Mouse (Mus musculus) brain, adult 2 months (tissue): ENCODE measurements at regions not wholly inside any gene's neighbourhood (a gene's known extent, or its start where the extent isn't known, plus 50 kb on each side); places are given as distances from the start of the nearest gene placed in this dataset.
"Not testable (repeated sequence)": the region's sequence is repeated elsewhere in the genome, so short reads cannot be mapped to it uniquely, and the experiment has no call there.

Experiments
- DNase-seq: peaks from one replicate; pipeline ENCODE4 v3.0.0; 2011; ENCODE audit warnings: low read depth, low spot score

DNA sequence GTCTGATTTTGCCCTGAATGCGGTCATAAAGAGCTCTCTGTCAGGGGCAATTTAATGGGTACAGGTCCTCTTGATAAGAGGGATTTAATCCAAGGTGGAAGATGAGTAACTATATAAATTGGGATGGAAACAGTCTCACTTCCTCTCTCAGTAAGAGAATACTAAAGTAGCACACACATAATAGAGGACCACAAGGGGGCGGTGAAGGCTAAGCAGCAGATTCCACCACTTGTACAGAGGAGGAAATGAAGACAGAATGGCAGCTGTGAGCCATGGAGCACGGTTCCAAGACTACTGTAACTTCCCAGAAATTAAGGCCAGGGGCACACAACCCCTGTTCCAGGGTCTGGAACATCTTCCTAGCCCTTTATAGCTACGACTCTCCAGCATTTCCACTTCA lies 262.6 kb upstream of the Ywhaq start:
- not testable (repeated sequence) for DNase-seq

- not testable (repeated sequence) for DNase-seq
Observed at GRCm38 (mm10) chr12:21649381-21649780, 231.9 kb upstream of the Ywhaq start.

DNA sequence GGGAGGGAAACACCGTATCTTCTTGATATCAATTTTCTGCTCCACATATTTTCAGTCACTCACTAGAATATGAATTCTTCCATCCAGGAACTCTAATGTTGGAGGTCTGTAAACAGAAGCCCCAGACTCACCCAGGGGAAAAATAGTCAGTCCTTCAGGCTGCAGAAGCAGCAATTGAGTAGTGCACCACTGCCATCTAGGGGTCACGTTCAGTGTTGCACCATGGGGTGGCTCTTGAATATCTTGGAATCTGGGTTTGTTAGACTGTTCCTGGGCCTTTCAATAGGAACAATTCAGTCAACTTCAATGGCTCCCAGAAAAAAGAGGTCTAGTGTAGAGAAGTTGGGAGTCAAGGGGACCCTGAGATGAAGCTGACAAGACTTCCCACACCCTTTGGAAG lies 196.3 kb upstream of the Ywhaq start:
- DNase-seq = peak; percentile 70

DNA sequence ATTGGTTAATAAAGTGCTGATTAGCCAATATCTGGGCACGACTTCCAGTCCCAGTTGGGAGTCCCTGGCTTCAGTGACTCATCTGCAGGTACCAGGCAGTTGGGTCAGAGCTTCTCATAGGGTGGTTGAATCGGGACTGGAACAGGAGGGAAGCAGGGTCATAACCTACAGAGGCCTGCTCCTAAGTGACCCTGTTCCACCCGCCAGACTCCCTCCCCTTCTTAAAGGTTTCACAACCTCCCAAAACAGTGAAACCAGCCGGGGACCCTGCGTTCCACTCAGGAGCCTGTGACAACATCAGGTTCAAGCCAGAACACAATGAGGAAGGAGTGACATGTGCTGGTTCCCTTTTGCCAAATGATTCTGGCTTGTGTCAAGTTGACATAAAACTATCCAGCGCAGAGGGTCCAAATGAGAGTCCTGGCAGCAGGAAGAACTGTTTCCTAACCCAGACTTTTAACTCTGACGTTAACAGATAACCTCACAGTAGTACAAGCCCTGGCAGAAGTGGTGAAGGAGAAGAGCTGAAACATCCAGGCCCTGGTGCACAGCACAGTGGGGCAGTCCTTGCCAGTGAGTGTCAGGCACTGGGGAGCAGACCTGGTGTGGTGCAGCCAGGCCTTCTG lies 151.1 kb upstream of the Ywhaq start:
- DNase-seq = no peak

GRCm38 (mm10) chr12:21543962-21544361 lies 126.5 kb upstream of the Ywhaq start:
- not testable (repeated sequence) for DNase-seq

DNA sequence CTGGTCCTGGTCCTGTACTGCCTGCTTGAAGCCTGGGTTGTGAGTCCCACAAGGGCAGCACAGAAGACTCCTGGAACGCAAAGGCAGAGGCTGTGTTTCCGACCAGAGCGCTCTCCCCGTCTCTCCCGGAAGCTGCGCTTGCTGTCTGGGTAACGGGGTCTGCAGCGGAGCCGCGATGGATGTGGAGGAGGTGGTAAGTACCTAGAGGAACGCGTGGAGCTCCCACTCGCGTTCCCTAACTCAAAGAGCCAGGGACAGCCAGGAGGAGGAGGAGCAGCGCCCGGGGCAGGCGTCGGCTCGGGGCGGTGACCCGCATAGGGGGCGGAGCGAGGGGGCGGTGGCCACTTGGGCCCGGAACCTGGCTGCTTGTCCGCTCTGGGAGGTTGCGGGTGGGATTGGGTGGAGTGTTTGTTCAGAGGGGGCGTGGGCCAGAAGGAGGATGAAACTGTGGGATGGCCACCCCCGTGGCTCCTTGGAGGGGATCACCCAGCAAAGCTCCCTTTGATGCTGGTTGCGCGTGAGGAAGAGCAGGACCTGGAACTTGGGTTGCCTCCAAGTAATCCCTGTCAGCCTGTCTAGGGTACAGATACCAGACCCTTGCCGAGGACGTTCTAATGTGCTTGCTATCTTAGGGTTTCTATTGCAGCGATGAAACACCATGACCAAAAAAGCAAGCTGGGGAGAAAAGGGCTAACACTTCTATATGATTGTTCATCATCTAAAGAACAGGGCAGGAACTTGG lies 125.9 kb upstream of the Ywhaq start:
- peak; percentile 76 for DNase-seq

GRCm38 (mm10) chr12:21531766-21532165 lies 114.3 kb upstream of the Ywhaq start:
- no peak for DNase-seq

DNA sequence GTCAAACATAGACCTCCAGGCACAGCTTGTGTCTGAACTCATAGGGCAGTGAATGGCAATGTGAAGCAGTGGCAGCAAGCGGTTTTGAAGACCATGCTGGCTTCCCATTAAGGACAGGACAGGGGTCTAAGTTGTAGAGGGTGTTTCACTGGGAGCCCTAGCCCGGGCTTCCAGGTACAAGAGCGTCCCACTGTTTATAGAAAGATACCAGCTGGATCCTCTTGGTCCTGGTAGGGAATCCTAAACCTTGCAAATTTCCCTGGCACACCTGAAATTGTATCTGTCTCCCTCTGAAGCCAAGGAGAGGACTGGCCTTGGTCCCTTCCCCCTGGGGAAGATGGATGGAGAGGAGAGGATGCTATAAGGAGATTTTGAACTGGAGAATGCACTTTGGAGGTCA lies 111.9 kb upstream of the Ywhaq start:
- not testable (repeated sequence) for DNase-seq

DNA sequence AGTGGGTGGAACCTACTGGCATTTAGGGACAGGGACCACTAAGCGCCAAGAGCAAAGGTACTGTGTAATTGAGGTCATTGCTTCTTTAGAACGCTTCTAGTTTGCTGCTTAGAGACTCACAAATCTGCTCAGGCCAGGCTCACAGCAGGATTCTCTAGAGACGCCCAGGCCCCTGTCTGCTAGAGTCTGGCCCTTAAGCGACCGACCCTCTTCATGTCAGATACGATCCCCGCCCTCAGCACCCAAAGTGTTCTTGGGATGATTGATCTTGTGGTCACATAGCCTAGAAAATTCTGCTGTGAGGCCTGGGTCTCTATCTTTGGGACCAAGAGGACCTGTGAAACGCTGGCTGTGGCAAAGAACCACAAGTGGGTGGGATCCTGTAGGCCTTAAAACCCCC lies 109.9 kb upstream of the Ywhaq start:
- DNase-seq = not testable (repeated sequence)

- DNase-seq = not testable (repeated sequence)
Observed at GRCm38 (mm10) chr12:21526906-21527305, 109.5 kb upstream of the Ywhaq start.

GRCm38 (mm10) chr12:21525567-21525966 lies 108.1 kb upstream of the Ywhaq start:
- DNase-seq = not testable (repeated sequence)

- no peak for DNase-seq
Observed at GRCm38 (mm10) chr12:21522621-21523020, 105.2 kb upstream of the Ywhaq start.

DNA sequence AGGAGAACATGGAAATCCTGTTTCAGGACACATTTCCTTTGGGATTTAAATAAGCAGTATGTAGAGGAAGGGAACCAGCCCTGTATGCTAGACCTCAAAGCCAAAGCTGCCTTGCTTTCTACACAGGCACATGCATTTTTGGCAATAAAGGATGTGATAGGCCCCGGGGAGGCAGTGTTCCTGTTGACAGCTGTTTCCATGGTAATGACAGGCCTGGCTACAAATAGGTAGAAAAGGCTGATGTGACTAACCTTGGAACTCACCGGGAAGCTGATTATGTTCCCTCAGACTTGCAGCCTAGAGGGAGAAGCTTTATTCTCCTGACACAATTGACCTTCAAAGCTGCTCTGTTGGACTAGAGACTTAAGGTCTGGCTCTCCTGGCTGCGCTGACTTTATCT lies 101.6 kb upstream of the Ywhaq start:
- peak; percentile 58 for DNase-seq

DNA sequence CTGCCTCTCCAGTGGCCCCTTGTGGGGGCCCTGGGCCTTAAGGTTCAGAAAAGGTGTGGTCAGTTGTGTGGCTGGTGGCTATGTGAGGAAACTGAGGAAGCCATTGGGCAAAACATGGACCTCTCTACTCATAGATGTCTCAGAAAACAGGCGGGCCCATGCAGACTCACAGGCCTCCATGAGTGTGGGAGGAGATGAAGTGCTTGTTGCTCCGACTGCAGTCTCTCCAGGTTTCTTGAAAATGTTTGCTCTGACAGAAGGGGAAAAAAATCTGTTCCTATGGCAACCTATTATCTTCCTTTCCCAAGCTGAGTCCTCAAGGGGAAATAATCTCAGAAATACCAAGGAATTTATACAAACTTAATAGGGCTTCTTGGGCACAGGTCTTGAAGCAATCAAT lies 95.3 kb upstream of the Ywhaq start:
- peak; percentile 83 for DNase-seq

DNA sequence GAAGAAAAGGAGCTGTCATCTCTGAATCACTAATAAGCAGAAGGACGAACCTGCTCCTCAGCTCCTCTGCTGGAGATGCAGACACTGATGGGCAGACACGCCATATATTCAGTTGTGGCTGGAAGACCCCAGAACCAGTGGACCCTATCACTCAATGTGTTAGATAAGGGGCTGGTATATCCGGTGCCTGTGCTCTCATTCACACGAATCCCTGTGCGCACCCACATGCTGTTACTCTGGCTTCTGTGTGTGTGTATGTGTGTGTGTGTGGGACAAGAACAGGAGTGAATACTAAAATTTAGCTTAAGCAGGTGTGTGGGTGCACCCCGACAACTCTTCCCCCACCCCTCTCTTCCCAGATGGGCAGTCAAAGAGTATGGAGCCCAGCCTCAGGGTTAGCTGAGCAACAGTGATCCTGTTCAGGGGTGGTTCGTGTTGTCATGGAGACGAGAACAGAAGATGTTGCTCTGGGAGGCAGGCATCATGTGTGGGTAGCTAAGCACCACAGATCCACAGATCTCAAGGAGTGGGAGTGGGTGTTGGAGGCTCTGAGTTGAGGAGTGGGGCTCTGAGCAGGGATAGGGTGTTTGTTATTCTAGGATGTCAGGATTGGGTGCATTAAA lies 93.7 kb upstream of the Ywhaq start:
- DNase-seq = peak; percentile 90

- no peak for DNase-seq
Observed at GRCm38 (mm10) chr12:21507080-21507479, 89.6 kb upstream of the Ywhaq start.

- peak; percentile 76 for DNase-seq
Observed at GRCm38 (mm10) chr12:21505731-21506368, 88.4 kb upstream of the Ywhaq start.

DNA sequence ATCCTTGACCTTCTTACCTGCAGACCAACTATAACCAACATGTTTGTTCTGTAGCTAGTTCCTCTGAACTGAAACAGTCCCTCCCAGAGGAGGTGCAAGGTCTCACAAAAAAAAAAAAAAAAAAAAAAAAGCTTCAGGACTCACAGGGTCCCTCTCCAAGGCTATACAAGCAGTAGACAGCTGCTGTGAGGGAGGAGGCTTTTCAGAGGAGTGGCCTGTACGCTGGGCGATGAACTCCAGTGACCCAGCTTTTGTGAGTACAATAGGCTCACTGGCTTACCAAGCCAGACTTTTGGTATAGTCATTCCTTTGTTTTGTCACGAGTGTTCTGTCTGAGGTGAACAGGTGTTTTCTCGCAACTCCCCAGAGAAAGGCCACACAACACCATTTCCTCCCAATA lies 85.8 kb upstream of the Ywhaq start:
- DNase-seq = peak; percentile 26

GRCm38 (mm10) chr12:21496974-21497373 lies 79.5 kb upstream of the Ywhaq start:
- no peak for DNase-seq

- DNase-seq = no peak
Observed at GRCm38 (mm10) chr12:21495511-21495910, 78.1 kb upstream of the Ywhaq start.

- DNase-seq = peak; percentile 77
Observed at GRCm38 (mm10) chr12:21493471-21493870, 76.0 kb upstream of the Ywhaq start.

- DNase-seq = no peak
Observed at GRCm38 (mm10) chr12:21492549-21493291, 75.3 kb upstream of the Ywhaq start.
